Mouse (Mus musculus): ENCODE data around the gene Entpd3.

DNA sequence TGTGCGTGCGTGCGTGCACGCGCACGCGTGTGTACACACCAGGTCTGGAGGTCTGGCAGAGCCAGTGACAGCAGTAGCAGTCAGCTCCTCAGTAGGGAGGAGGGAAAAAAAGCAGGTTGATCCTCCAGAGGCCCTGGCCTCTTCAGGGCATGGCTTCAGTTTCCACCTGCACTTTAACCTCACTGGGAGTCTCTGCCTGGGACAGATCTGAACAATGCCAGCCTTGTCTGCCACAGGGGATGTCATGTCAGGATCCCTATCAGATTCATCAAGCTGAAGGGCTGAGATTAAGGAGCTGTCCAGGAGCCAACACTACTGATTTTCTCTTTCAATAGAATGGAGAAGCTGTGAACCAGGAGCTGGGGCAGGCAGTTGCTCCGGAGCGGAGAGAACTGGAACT lies 11.2 kb downstream of the Entpd3 start:
- TF ChIP-seq EP300 (optimal IDR thresholded peaks at IDR 0.05) (no peak), CTCF (IDR thresholded peaks at IDR 0.05; ENCODE audit: low read depth) (no peak)
